Mouse (Mus musculus) mesoderm, embryonic 11.5 days (tissue): Measurements from ENCODE around the gene Dmpk.

Experiments used
- DNase-seq: peaks from one replicate; pipeline ENCODE4 v3.0.0-alpha.2; 2012; ENCODE audit warnings: low read depth, low spot score

Gene Dmpk

GRCm38 (mm10) chr7:19075723-19076585, 7.7 kb upstream of the Dmpk start, which contains the start of gene Dmwd:
Gene Dmwd (plus strand): TSS chr7:19076227.
- DNase-seq: peak; percentile 99

DNA sequence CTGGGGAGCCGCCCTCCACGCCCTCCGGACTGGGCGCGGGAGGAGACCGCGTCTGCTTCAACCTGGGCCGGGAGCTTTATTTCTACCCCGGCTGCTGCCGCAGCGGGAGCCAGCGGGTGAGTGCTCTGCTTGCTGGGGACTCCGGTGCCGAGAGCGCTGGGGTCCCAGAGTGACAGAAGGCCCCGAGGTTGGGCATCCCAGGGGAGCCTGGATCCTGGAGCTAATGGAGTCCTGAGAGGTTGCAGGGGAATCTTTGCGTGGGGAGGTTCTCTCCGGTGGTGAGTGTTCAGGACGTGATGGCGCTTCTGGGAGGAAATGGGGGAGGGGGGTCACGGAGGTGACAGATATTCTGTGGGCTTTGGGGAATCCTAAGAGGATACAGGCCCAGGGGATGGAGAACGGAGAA, 7.1 kb upstream of the Dmpk start:
- no peak for DNase-seq

DNA sequence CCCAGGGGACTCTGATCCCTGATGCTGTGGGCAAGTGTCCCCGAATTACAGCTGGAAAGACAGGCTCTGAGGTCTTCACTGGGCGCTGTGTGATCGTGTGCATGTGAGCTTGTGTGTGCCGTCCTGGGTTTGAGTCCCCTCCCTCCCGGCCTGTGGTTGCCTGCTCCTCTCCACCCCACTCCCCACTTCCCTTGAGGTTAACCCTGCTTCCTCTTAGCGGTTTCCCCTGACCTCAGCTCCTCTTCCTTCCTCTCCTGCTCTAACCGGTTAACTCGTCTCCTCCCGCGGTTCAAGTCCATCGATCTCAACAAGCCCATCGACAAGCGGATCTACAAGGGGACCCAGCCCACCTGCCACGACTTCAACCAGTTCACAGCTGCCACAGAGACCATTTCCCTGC, 5.9 kb upstream of the Dmpk start:
- no peak for DNase-seq

DNA sequence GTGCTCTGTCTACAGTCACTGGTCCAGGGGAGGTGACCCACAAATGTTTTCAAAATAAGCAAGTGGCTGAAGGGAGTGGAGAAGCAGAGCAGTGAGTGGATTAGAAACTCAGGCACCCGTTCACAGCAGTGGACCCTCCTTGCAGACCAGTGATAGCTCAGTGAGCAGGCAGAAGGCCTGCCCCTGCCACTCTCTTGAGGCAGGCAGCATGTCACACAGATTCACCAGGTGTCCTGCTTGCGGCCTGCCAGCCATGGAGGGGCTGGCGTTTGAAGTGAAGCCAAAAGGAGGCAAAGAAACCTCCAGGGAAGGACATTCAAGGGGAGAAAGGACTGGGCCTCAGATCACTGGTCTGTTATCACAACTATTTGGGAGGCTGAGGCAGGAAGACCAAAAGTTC, 4.9 kb upstream of the Dmpk start:
- no peak for DNase-seq

DNA sequence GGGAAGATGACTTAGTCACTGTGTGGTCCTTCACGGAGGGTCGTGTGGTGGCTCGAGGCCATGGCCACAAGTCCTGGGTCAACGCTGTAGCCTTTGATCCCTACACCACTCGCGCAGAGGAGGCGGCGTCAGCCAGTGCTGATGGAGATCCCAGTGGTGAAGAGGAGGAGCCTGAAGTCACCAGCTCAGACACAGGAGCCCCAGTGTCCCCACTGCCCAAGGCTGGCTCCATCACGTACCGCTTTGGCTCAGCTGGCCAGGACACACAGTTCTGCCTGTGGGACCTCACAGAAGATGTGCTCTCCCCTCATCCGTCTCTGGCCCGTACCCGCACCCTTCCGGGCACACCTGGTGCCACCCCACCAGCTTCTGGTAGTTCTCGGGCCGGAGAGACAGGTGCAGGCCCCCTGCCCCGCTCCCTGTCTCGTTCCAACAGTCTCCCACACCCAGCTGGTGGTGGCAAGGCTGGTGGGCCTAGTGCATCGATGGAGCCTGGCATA, 3.1 kb upstream of the Dmpk start:
- no peak for DNase-seq

DNA sequence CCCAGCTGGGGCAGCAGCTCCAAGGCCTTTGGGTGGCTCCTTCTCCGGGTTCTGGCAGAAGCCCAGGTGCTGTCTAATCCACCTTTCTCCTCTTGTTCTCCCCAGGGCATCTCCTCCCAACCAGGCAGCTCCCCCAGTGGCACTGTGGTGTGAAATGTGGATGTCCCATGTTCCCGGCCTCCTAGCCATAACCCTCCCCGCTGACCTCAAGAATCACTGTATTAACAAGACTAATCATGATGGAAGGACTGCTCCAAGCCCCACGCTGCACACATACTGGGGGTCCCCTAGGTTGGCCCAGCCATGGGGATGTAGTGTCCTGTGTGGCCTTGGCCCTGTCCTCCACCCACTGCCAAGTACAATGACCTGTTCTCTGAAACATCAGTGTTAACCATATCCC, 1.5 kb upstream of the Dmpk start:
- no peak for DNase-seq

- DNase-seq: no peak
Observed at GRCm38 (mm10) chr7:19083096-19083495, 553 bp upstream of the Dmpk start.

- no peak for DNase-seq
Observed at GRCm38 (mm10) chr7:19084277-19084771, 675 bp downstream of the Dmpk start.

DNA sequence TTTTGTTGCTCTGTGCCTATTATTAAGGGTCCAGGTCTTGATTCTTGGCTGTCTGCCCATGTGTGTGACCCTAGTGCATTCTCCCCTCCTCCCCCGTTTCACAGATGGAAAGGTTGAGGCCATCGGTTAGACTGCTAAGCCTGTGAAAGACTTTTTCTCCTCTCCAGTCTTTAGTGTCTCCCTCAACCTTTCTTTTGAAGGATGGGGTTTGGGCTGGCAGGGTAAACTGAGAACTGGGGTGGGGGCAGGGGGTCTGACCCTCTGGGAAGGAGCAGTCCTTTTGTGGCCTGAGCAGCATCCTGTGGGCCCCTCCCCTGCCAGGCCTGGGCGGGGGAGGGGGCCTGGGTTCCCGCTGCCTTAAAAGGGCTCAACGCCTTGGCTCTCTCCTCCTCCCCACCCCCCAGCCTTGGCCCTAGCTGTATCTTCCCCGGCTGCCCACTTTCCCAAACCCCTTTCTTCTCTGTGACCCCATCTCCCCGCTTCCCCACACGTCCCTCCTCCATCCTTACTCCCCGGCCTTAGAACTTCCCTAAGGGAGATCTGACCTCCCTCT, 1.3 kb downstream of the Dmpk start:
- no peak for DNase-seq

DNA sequence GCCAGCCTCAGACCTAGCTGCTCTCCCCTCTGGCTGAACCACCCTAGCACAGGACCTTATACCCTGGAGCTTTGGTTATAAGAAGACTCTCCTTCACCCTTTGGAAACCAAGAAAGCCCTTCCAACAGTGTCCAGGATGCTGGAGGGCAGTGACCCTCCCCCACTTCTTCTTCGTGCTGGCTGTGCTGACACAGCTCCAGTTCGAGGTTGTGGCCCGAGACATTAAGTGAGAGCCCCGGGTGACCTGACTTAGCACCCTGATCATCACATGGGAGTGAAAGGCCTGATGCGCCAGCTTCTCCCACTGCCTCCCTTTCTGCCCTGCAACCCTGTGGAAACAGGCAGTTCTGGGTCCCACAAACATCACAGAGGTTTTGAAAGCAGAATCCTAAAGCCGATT, 1.8 kb downstream of the Dmpk start:
- no peak for DNase-seq

DNA sequence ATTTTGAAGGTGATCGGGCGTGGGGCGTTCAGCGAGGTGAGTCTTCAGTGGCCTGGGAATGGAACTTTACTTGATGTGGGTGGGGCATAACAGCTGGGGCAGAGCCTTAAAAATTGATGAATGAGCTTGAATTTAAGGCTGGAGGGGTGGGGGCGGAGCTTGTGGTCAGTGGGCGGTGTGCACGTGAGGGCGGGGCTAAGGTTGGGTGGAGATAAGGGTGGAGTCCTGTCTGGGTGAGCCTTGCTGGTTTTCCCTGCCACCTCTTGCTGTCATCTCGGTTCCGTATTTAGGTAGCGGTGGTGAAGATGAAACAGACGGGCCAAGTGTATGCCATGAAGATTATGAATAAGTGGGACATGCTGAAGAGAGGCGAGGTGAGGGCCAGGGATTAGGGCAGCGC, 2.4 kb downstream of the Dmpk start:
- peak; percentile 57 for DNase-seq

- no peak for DNase-seq
Observed at GRCm38 (mm10) chr7:19086760-19087159, 3.1 kb downstream of the Dmpk start.

DNA sequence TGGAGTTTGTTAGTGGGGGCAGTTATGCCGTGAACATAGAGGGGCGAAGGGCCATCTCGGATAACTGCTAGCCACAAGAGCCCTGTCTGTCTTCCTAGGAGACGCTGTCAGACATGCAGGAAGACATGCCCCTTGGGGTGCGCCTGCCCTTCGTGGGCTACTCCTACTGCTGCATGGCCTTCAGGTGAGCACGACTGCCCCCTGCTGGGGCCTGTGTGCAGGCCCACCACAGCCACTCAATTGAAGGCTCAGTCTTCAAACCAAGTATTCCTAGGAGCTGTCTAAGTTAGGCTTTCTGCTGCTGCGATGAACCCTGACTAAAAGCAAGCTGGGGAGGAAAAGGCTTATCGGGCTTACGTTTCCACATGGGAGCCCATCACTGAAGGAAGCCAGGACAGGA, 5.2 kb downstream of the Dmpk start:
- DNase-seq: peak; percentile 79

GRCm38 (mm10) chr7:19091913-19092312, 8.3 kb downstream of the Dmpk start:
- no peak for DNase-seq

DNA sequence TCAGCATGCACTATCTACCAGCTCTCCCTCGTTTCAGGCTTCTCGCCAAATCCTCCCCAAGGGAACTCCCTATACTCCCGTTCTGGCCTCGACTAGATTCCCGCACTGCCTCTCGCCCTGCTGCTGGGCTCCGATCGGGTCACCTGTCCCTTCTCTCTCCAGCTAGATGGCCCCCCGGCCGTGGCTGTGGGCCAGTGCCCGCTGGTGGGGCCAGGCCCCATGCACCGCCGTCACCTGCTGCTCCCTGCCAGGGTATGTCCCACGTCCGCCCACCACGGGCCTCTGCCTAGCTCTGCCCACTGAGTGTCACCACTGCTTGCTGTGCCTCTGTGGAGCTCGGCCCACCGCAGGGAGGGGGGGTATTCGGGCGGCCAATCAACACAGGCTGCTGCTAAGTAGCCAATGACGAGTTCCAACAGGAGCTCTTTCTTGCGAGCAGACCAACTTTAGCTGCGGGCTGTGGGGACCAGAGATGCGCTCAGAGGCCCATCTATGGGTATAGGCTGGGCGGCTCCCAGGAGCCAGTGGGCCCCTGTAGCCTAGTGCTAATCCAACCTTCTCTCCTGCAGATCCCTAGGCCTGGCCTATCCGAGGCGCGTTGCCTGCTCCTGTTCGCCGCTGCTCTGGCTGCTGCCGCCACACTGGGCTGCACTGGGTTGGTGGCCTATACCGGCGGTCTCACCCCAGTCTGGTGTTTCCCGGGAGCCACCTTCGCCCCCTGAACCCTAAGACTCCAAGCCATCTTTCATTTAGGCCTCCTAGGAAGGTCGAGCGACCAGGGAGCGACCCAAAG, 8.9 kb downstream of the Dmpk start:
- peak; percentile 76 for DNase-seq

DNA sequence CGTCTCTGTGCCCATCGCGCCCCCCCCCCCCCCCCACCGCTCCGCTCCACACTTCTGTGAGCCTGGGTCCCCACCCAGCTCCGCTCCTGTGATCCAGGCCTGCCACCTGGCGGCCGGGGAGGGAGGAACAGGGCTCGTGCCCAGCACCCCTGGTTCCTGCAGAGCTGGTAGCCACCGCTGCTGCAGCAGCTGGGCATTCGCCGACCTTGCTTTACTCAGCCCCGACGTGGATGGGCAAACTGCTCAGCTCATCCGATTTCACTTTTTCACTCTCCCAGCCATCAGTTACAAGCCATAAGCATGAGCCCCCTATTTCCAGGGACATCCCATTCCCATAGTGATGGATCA, 9.5 kb downstream of the Dmpk start:
- peak; percentile 88 for DNase-seq

- peak; percentile 99 for DNase-seq
Observed at GRCm38 (mm10) chr7:19093537-19094385, 10.1 kb downstream of the Dmpk start.

GRCm38 (mm10) chr7:19094471-19094825, 10.8 kb downstream of the Dmpk start, which contains the start of gene Six5:
Gene Six5 (plus strand): TSS chr7:19094594.
- DNase-seq: no peak

DNA sequence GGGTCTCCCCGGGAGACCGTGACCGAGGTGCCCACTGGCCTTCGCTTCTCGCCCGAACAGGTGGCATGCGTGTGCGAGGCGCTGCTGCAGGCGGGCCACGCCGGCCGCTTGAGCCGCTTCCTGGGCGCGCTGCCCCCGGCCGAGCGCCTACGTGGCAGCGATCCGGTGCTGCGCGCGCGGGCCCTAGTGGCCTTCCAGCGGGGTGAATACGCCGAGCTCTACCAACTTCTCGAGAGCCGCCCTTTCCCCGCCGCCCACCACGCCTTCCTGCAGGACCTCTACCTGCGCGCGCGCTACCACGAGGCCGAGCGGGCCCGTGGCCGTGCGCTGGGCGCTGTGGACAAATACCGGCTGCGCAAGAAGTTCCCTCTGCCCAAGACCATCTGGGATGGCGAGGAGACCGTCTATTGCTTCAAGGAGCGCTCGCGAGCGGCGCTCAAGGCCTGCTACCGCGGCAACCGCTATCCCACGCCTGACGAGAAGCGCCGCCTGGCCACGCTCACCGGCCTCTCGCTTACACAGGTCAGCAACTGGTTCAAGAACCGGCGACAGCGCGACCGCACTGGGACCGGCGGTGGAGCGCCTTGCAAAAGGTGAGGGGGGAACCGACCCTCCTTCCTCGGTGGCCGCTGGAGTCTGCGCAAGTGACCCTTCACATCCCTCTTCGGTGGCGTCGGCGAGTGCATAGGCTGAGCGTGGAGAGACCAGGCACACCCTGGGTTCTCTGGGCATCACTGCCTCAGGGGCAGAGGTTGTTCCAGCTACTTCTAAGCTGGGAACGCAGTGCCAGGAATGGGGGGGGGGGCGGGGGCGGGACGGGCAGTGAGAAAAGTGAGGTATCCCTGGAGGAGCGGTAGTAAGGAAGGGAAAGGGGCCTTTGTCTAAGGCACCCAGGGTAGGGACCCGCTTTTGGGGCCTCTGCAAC, 11.4 kb downstream of the Dmpk start:
- DNase-seq: peak; percentile 60

DNA sequence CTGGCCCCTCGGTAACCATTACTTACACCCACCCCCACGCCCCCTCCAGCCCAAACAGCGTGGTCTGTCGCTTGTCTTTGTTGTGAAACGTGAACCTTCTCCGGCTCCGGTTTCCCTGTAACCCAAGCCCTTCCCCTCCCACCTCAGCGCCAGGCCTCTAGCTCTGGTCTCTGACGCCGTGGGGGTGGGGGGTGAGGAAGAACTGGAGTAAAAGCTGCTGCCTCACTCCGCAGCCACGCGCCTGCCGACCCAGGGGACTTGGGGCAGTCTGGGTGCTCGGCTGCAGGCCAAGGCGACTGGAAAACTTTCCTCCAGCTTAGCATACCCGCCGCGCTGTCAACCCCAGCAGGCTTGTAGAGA, 12.1 kb downstream of the Dmpk start:
- DNase-seq: peak; percentile 89
